In the genomic region with DNA sequence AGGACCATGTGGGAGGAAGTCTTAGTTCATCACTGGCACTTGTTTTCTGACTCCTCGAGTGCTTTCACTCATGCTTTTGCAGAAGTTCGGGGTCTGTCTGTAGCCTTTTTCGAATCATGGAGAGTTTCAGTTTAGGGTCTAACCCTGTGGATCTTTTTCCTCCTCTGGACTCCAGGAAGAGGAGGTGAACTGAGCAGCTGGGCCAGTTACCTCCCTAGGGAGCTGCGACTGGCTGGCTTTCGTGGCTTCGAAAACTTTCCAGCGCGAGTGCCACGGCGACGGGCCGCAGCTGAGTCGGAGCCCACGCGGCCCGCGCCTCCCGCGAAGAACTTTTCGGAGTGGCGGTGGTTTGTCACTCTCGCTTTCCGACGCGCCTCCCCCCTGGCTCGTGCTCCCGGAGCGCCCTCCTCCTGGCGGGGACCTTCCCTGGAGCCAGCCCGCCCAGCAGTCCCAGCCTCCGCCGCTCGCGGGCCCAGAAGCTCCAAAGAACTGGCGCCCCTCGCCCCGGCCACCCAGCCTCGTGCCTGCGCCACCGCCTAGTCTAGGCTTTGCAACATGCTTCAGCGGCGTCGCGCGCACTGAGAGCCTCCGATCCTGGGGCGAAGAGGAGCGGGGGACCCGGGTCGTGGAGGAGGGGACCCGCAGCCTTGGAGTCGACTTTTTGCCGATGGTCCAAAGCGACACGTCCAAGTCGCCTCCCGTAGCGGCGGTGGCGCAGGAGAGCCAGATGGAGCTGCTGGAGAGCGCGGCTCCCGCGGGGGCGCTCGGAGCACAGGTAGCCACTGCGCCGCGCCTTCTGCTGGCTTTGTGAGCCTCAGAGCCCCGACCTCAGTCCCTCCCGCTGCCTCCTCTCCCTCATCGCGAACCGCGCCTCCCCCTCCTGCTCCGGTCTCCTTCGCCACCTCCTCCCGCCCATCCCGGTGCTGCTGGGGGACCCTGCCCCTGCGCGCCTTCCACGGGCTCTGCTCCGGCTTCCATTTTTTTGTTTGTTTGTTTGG, we compare ENCODE assay signal across 8 mouse cellular contexts. TPM values are rescaled to one million over a fixed set of nuclear protein-coding genes. Genes with fewer than 3 reads are reported as not detected.
DNase-seq lines count a peak whose midpoint lies in the region; ATAC-seq and TF ChIP-seq lines count a peak whose summit lies in the region.

No protein-coding gene starts in this region.

- no peaks in the 10 kb centered on the region for H3K36me3 ChIP-seq in ES-E14 (ENCODE audit: control insufficient read depth, insufficient read depth, low read length, poor library complexity, severe bottlenecking)
- H3K36me3 ChIP-seq in hindbrain, embryonic 12.5 days: no peaks in the 10 kb centered on the region

- H3K4me3 ChIP-seq in ES-E14 (ENCODE audit: insufficient read depth in 1 of 2, low read depth in 1 of 2, low read length in 2 of 2, poor library complexity in 1 of 2, severe bottlenecking in 1 of 2): peak overlapping the region; percentile 72 to 77
- peak overlapping the region; percentile 55 for H3K4me3 ChIP-seq in hindbrain, embryonic 12.5 days

- ATAC-seq in hindbrain, embryonic 12.5 days (ENCODE audit: low FRiP score): peak; percentile 89

- no peaks in the 10 kb centered on the region for H3K9me3 ChIP-seq in ES-E14 (ENCODE audit: control insufficient read depth, insufficient read depth, low read depth, low read length)
- H3K9me3 ChIP-seq in hindbrain, embryonic 12.5 days (replicated peaks): no peaks in the 10 kb centered on the region

- H3K27me3 ChIP-seq in hindbrain, embryonic 12.5 days: peaks cover 28% of the 10 kb centered on the region

- peak; percentile 37 for DNase-seq in ES-E14 (ENCODE audit: low read depth, low spot score)
- peak; percentile 8 for DNase-seq in cerebellum, adult 9-10 months
- DNase-seq in frontal cortex, postnatal 14 days (ENCODE audit: low spot score in 2 of 2): peak; percentile 20 to 49
- peak; percentile 78 to 83 for DNase-seq in layer of hippocampus, postnatal 36 days
- peak; percentile 74 for DNase-seq in lung, postnatal 14 days
- DNase-seq in retina, postnatal 1 day: peak; percentile 75
- DNase-seq in urinary bladder, adult 2 months (ENCODE audit: low spot score): peak; percentile 49

- H3K9ac ChIP-seq in ES-E14 (ENCODE audit: insufficient read depth, low read depth, low read length, poor library complexity, severe bottlenecking): peak overlapping the region; percentile 76
- peak overlapping the region; percentile 67 for H3K9ac ChIP-seq in hindbrain, embryonic 12.5 days

- H3K4me2 ChIP-seq in hindbrain, embryonic 12.5 days (replicated peaks): peak overlapping the region; percentile 80

- peaks cover 0 to 3% of the 10 kb centered on the region in 2 experiments; a peak in 1 of 4 replicates for H3K4me1 ChIP-seq in ES-E14 (ENCODE audit: control insufficient read depth in 2 of 2, insufficient read depth in 2 of 2, low read length in 2 of 2, poor library complexity in 1 of 2)
- peaks cover 21% of the 10 kb centered on the region for H3K4me1 ChIP-seq in hindbrain, embryonic 12.5 days

- WGBS in hindbrain, embryonic 12.5 days: under 1% methylated on average over 76 of the region's 83 CpGs

- no peak overlapping the region for H3K27ac ChIP-seq in ES-E14 (ENCODE audit: insufficient read depth, low read depth, low read length, poor library complexity, severe bottlenecking)
- peak overlapping the region; percentile 60 for H3K27ac ChIP-seq in hindbrain, embryonic 12.5 days

- in situ Hi-C loops in ES-E14 (cut with MboI; ENCODE audit: low sequenced_read_pairs in 2 of 2, unreplicated experiment in 2 of 2): no loop called here

TF ChIP-seq in ES-E14, 5 proteins besides CTCF, POLR2A, EP300 and RAD21:
- TF ChIP-seq ZNF384 (IDR thresholded peaks at IDR 0.05; ENCODE audit: low read depth, low read length) (no peak), HCFC1 (IDR thresholded peaks at IDR 0.05; ENCODE audit: borderline replicate concordance, insufficient read depth, low read length) (no peak), CHD2 (IDR thresholded peaks at IDR 0.05; ENCODE audit: low read depth, low read length) (no peak), MAFK (IDR thresholded peaks at IDR 0.05; ENCODE audit: insufficient read depth, low read depth, low read length) (no peak), ZC3H11A (IDR thresholded peaks at IDR 0.05; ENCODE audit: borderline replicate concordance, low read depth, low read length) (no peak)

RNA-seq across cellular contexts. Expression of a gene that starts 1.2 kb away (rescaled TPM):
- total RNA-seq in ES-E14 (2012; rRNA removed): 0.53 and 0.54 TPM in 2 replicates
- polyA plus RNA-seq in hindbrain, embryonic 12.5 days (2016; fragmentation: Nextera tagmentation; extraction: Ambion mirVana): 3.6 TPM in 2 replicates
- total RNA-seq in layer of hippocampus, postnatal 36 days (2021): 10 to 100 TPM; 82.8 to 98.8 TPM
- 16.0 and 20.1 TPM in 2 replicates for polyA plus RNA-seq in urinary bladder, adult 2 months (2012; rRNA removed)

Comparison
In these comparisons a context has a peak if more than half of its experiments do, and no peak if none do; other contexts are left out.
1. DNase-seq: peak in every context shown above with its lines; median percentile 80 in layer of hippocampus, postnatal 36 days; 75 in retina, postnatal 1 day; 74 in lung, postnatal 14 days; 49 in urinary bladder, adult 2 months; 37 in ES-E14; 34 in frontal cortex, postnatal 14 days; 8 in cerebellum, adult 9-10 months.
2. RNA of a gene that starts 1.2 kb away (total RNA-seq): 82.8 to 98.8 TPM in layer of hippocampus, postnatal 36 days; 0.53 to 0.54 TPM in ES-E14; every median in the first group is over 10 times any median in the second.